Mouse (Mus musculus) R1 (cell line): Measurements from ENCODE around the gene Zbtb12.

Source experiments
- DNase-seq: peaks from one replicate; pipeline ENCODE4 v3.0.0-alpha.2; 2018; ENCODE audit warnings: low read depth, low spot score

The Zbtb12 gene

GRCm38 (mm10) chr17:34944362-34944761, 65.1 kb downstream of the Zbtb12 start:
- DNase-seq = no peak
